Mouse (Mus musculus) limb, embryonic 10.5 days (tissue): Measurements from ENCODE around the gene Slc8a2. TPM values are rescaled to one million over a fixed set of nuclear protein-coding genes. Genes with fewer than 3 reads are reported as not detected.

Source experiments
- DNase-seq: peaks from one replicate; pipeline ENCODE4 v3.0.0-alpha.2; 2017; ENCODE audit warnings: low spot score
- H3K27ac ChIP-seq: fragments of 300-500 bp; sonication (generic); 2 replicates; pipeline ENCODE4 v1.5.1; 2016; ENCODE audit warnings: mild to moderate bottlenecking
- H3K27me3 ChIP-seq: fragments of 300-500 bp; sonication (generic); 2 replicates; pipeline ENCODE4 v1.6.1; 2016; ENCODE audit warnings: low read depth, mild to moderate bottlenecking; ENCODE audit not compliant: poor library complexity, severe bottlenecking
- H3K36me3 ChIP-seq: fragments of 300-500 bp; sonication (generic); 2 replicates; pipeline ENCODE4 v1.6.1; 2016; ENCODE audit warnings: mild to moderate bottlenecking, moderate library complexity
- H3K4me1 ChIP-seq: fragments of 300-500 bp; sonication (generic); 2 replicates; pipeline ENCODE4 v1.6.1; 2016
- H3K4me3 ChIP-seq: fragments of 300-500 bp; sonication (generic); 2 replicates; pipeline ENCODE4 v1.5.1; 2016; ENCODE audit warnings: mild to moderate bottlenecking, moderate library complexity
- H3K9me3 ChIP-seq: fragments of 300-500 bp; sonication (generic); replicated peaks from 2 replicates; pipeline ENCODE4 v1.6.1; 2016; ENCODE audit warnings: mild to moderate bottlenecking
- WGBS: fragments of 180-500 bp; shearing (Covaris S2); methylation state at CpG from one replicate; pipeline ENCODE4 v1.1.7; 2016; 5-methylcytosine and 5-hydroxymethylcytosine counted together
- polyA plus RNA-seq: library from polyadenylated mRNA; unstranded; fragments of >200 nt; fragmentation: Nextera tagmentation; extraction: Ambion mirVana; gene quantifications from 2 replicates; pipeline ENCODE4 v1.2.1, GENCODE M21; 2016

The Slc8a2 gene
- polyA plus RNA-seq, 1 experiment from 2014 or later = 0.05 TPM

GRCm38 (mm10) chr7:16104611-16105388, 24.8 kb upstream of the Slc8a2 start:
- 96% methylated on average over 7 of the region's 7 CpGs for whole genome bisulfite sequencing

GRCm38 (mm10) chr7:16108886-16109542, 20.6 kb upstream of the Slc8a2 start:
- Histone ChIP-seq H3K9me3 (no peaks in the 10 kb centered on the region), H3K4me1 (no peaks in the 10 kb centered on the region), H3K36me3 (peaks cover 93% of the 10 kb centered on the region), H3K27ac (no peak overlapping the region), H3K4me3 (no peak overlapping the region), H3K27me3 (no peaks in the 10 kb centered on the region)
- DNase-seq = no peak
- WGBS = 94% methylated on average over 9 of the region's 9 CpGs

More at GRCm38 (mm10) chr7:16104611-16105388, 24.8 kb upstream of the Slc8a2 start:
- Histone ChIP-seq H3K4me3 (no peak overlapping the region), H3K9me3 (no peaks in the 10 kb centered on the region), H3K36me3 (peaks cover 90% of the 10 kb centered on the region), H3K27ac (no peak overlapping the region), H3K4me1 (peaks cover 12% of the 10 kb centered on the region), H3K27me3 (no peaks in the 10 kb centered on the region)
- DNase-seq = no peak

GRCm38 (mm10) chr7:16110158-16110557, 19.5 kb upstream of the Slc8a2 start:
- no peaks in the 10 kb centered on the region for H3K4me1 ChIP-seq
- no peaks in the 10 kb centered on the region for H3K9me3 ChIP-seq
- no peak overlapping the region for H3K4me3 ChIP-seq
- H3K36me3 ChIP-seq = peaks cover 93% of the 10 kb centered on the region
- WGBS = 94% methylated on average over 8 of the region's 8 CpGs
- no peak overlapping the region for H3K27ac ChIP-seq
- no peaks in the 10 kb centered on the region for H3K27me3 ChIP-seq
- DNase-seq = no peak

- no peaks in the 10 kb centered on the region for H3K27me3 ChIP-seq
- WGBS = 93% methylated on average over 7 of the region's 7 CpGs
- peaks cover 96% of the 10 kb centered on the region for H3K36me3 ChIP-seq
- no peaks in the 10 kb centered on the region for H3K4me1 ChIP-seq
- H3K9me3 ChIP-seq = no peaks in the 10 kb centered on the region
- H3K4me3 ChIP-seq = no peak overlapping the region
- H3K27ac ChIP-seq = no peak overlapping the region
- DNase-seq = no peak
Measured at GRCm38 (mm10) chr7:16111284-16112090, 18.1 kb upstream of the Slc8a2 start.

GRCm38 (mm10) chr7:16116418-16116817, 13.2 kb upstream of the Slc8a2 start:
- 95% methylated on average over 7 of the region's 7 CpGs for WGBS
- H3K36me3 ChIP-seq = peaks cover 66% of the 10 kb centered on the region

GRCm38 (mm10) chr7:16117100-16117499, 12.5 kb upstream of the Slc8a2 start:
- DNase-seq = no peak
- Histone ChIP-seq H3K4me1 (peaks cover 9% of the 10 kb centered on the region), H3K27ac (no peak overlapping the region), H3K27me3 (no peaks in the 10 kb centered on the region), H3K36me3 (peaks cover 59% of the 10 kb centered on the region), H3K4me3 (no peak overlapping the region), H3K9me3 (no peaks in the 10 kb centered on the region)
- 84% methylated on average over 3 of the region's 3 CpGs for WGBS

More at GRCm38 (mm10) chr7:16116418-16116817, 13.2 kb upstream of the Slc8a2 start:
- Histone ChIP-seq H3K4me1 (peaks cover 9% of the 10 kb centered on the region), H3K27ac (no peak overlapping the region), H3K4me3 (no peak overlapping the region), H3K27me3 (no peaks in the 10 kb centered on the region), H3K9me3 (no peaks in the 10 kb centered on the region)
- DNase-seq = no peak

GRCm38 (mm10) chr7:16119569-16120261, 9.9 kb upstream of the Slc8a2 start, which contains the start of gene Kptn:
Gene Kptn (plus strand): TSS chr7:16119895.
- peak; percentile 94 for DNase-seq
- Histone ChIP-seq H3K4me3 (peak within 1 kb of the TSS; percentile 85), H3K9me3 (no peaks in the 10 kb centered on the region), H3K36me3 (peaks cover 37% of the 10 kb centered on the region), H3K4me1 (peaks cover 9% of the 10 kb centered on the region), H3K27ac (peak within 1 kb of the TSS; percentile 96), H3K27me3 (no peaks in the 10 kb centered on the region)
- WGBS = 2% methylated on average over 33 of the region's 33 CpGs

GRCm38 (mm10) chr7:16120262-16120600, 9.4 kb upstream of the Slc8a2 start:
- Histone ChIP-seq H3K9me3 (no peaks in the 10 kb centered on the region), H3K4me1 (peaks cover 9% of the 10 kb centered on the region), H3K27me3 (no peaks in the 10 kb centered on the region), H3K4me3 (peak overlapping the region; percentile 85), H3K27ac (peak overlapping the region; percentile 96; the same call in 1 of the 2 replicates), H3K36me3 (peaks cover 35% of the 10 kb centered on the region)
- no peak for DNase-seq
- WGBS = 52% methylated on average over 9 of the region's 9 CpGs

GRCm38 (mm10) chr7:16125829-16126228, 3.8 kb upstream of the Slc8a2 start:
- no peak for DNase-seq
- Histone ChIP-seq H3K27me3 (peaks cover 8% of the 10 kb centered on the region), H3K4me1 (peaks cover 20% of the 10 kb centered on the region), H3K9me3 (no peaks in the 10 kb centered on the region), H3K27ac (no peak overlapping the region), H3K36me3 (peaks cover 16% of the 10 kb centered on the region), H3K4me3 (no peak overlapping the region)
- WGBS = 81% methylated on average over 9 of the region's 9 CpGs

GRCm38 (mm10) chr7:16128344-16128743, 1.3 kb upstream of the Slc8a2 start:
- Histone ChIP-seq H3K27ac (no peak overlapping the region), H3K4me3 (no peak overlapping the region), H3K27me3 (peaks cover 26% of the 10 kb centered on the region), H3K4me1 (peaks cover 37% of the 10 kb centered on the region), H3K36me3 (peaks cover 16% of the 10 kb centered on the region), H3K9me3 (no peaks in the 10 kb centered on the region)
- DNase-seq = no peak
- 89% methylated on average over 6 of the region's 6 CpGs for WGBS

- peaks cover 13% of the 10 kb centered on the region for H3K36me3 ChIP-seq
- 61% methylated on average over 5 of the region's 5 CpGs for WGBS
- DNase-seq = no peak
- peaks cover 37% of the 10 kb centered on the region for H3K4me1 ChIP-seq
- no peaks in the 10 kb centered on the region for H3K9me3 ChIP-seq
- H3K4me3 ChIP-seq = no peak overlapping the region
- no peak overlapping the region for H3K27ac ChIP-seq
- peaks cover 26% of the 10 kb centered on the region for H3K27me3 ChIP-seq
Measured at GRCm38 (mm10) chr7:16128899-16129298, 727 bp upstream of the Slc8a2 start.
